Mouse (Mus musculus) liver, embryonic 16.5 days (tissue): ENCODE data around the gene Avp. TPM values are rescaled to one million over a fixed set of nuclear protein-coding genes. Genes with fewer than 3 reads are reported as not detected.

Experiments
- ATAC-seq: fragments of 200-750 bp; cut with Nextera tagmentation; 2 replicates; pipeline ENCODE4 v1.8.0; 2017; ENCODE audit warnings: low read depth, mild to moderate bottlenecking, moderate number of reproducible peaks, moderate library complexity
- H3K27ac ChIP-seq: fragments of 300-500 bp; sonication (generic); 2 replicates; pipeline ENCODE4 v1.5.1; 2014; ENCODE audit warnings: mild to moderate bottlenecking, low read length
- H3K27me3 ChIP-seq: fragments of 300-500 bp; sonication (generic); 2 replicates; pipeline ENCODE4 v1.6.1; 2014; ENCODE audit warnings: low read depth, low read length, mixed read lengths; ENCODE audit not compliant: control insufficient read depth, insufficient read depth
- H3K36me3 ChIP-seq: fragments of 300-500 bp; sonication (generic); 2 replicates; pipeline ENCODE4 v1.6.1; 2014; ENCODE audit warnings: mild to moderate bottlenecking; ENCODE audit not compliant: control insufficient read depth, insufficient read depth
- H3K4me1 ChIP-seq: fragments of 300-500 bp; sonication (generic); 2 replicates; pipeline ENCODE4 v1.6.1; 2014; ENCODE audit warnings: low read depth, low read length, mixed read lengths; ENCODE audit not compliant: control insufficient read depth
- H3K4me2 ChIP-seq: fragments of 300-500 bp; sonication (generic); 2 replicates; pipeline ENCODE4 v1.6.1; 2014; ENCODE audit warnings: low read depth, low read length, mixed read lengths
- H3K4me3 ChIP-seq: fragments of 300-500 bp; sonication (generic); 2 replicates; pipeline ENCODE4 v1.5.1; 2014; ENCODE audit warnings: low read depth, mild to moderate bottlenecking, low read length
- H3K9ac ChIP-seq: fragments of 300-500 bp; sonication (generic); 2 replicates; pipeline ENCODE4 v1.6.1; 2014; ENCODE audit warnings: low read depth, low read length
- H3K9me3 ChIP-seq: fragments of 300-500 bp; sonication (generic); replicated peaks from 2 replicates; pipeline ENCODE4 v1.6.1; 2016; ENCODE audit warnings: low read length; ENCODE audit not compliant: control insufficient read depth
- WGBS: fragments of 180-500 bp; shearing (Covaris S2); extraction: QIAGEN DNeasy Blood & Tissue Kit; methylation state at CpG from one replicate; pipeline ENCODE4 v1.1.7; 2014; ENCODE audit not compliant: insufficient replicate concordance; 5-methylcytosine and 5-hydroxymethylcytosine counted together
- polyA plus RNA-seq: library from polyadenylated mRNA; unstranded; fragments of >200 nt; fragmentation: Nextera tagmentation; extraction: Ambion mirVana; gene quantifications from 2 replicates; pipeline ENCODE4 v1.2.1, GENCODE M21; 2015

Avp gene
- polyA plus RNA-seq, 1 experiment from 2014 or later: not detected

- Histone ChIP-seq H3K9me3 (no peaks in the 10 kb centered on the region), H3K27ac (peak overlapping the region; percentile 39; the same call in 1 of the 2 replicates), H3K9ac (peak overlapping the region; percentile 89), H3K4me2 (peak overlapping the region; percentile 84), H3K36me3 (0 out of 2 replicates have a peak, but pooled peaks cover 8% of the 10 kb centered on the region), H3K4me3 (peak overlapping the region; percentile 87), H3K4me1 (peaks cover 16% of the 10 kb centered on the region), H3K27me3 (no peaks in the 10 kb centered on the region)
- ATAC-seq: peak; percentile 10; the same call in 1 of the 2 replicates
- under 1% methylated on average over 23 of the region's 23 CpGs for whole genome bisulfite sequencing
Observed at GRCm38 (mm10) chr2:130564063-130564462, 18.3 kb downstream of the Avp start.

- 0% methylated on average over 61 of the region's 61 CpGs for WGBS
- peak within 1 kb of the TSS; percentile 87 for H3K4me3 ChIP-seq
- peak within 1 kb of the TSS; percentile 61 for H3K27ac ChIP-seq
- H3K27me3 ChIP-seq: no peaks in the 10 kb centered on the region
- ATAC-seq: peak; percentile 99
- H3K9me3 ChIP-seq: no peaks in the 10 kb centered on the region
- 0 out of 2 replicates have a peak, but pooled peaks cover 8% of the 10 kb centered on the region for H3K36me3 ChIP-seq
- peaks cover 16% of the 10 kb centered on the region for H3K4me1 ChIP-seq
- H3K4me2 ChIP-seq: peak within 1 kb of the TSS; percentile 84
- H3K9ac ChIP-seq: peak within 1 kb of the TSS; percentile 89
Observed at GRCm38 (mm10) chr2:130563212-130564055, 18.9 kb downstream of the Avp start, which contains the start of gene Mrps26. TSS of gene Mrps26 (plus strand) at chr2:130563742.

- Histone ChIP-seq H3K4me1 (peaks cover 4% of the 10 kb centered on the region), H3K36me3 (peaks cover 7% of the 10 kb centered on the region), H3K9me3 (no peaks in the 10 kb centered on the region), H3K4me3 (no peak overlapping the region), H3K27ac (no peak overlapping the region), H3K27me3 (no peaks in the 10 kb centered on the region), H3K9ac (no peak overlapping the region), H3K4me2 (no peak overlapping the region)
- ATAC-seq: no peak
- 54% methylated on average over 2 of the region's 2 CpGs for WGBS
Observed at GRCm38 (mm10) chr2:130558015-130558414, 24.3 kb downstream of the Avp start.

GRCm38 (mm10) chr2:130557462-130557861 is 24.9 kb downstream of the Avp start:
- Histone ChIP-seq H3K4me2 (no peak overlapping the region), H3K9me3 (no peaks in the 10 kb centered on the region), H3K36me3 (peaks cover 7% of the 10 kb centered on the region), H3K4me1 (no peaks in the 10 kb centered on the region), H3K9ac (no peak overlapping the region), H3K27me3 (no peaks in the 10 kb centered on the region), H3K4me3 (no peak overlapping the region), H3K27ac (no peak overlapping the region)
- WGBS: 87% methylated on average over 2 of the region's 2 CpGs
- no peak for ATAC-seq

- WGBS: 65% methylated on average over 1 of the region's 1 CpGs
- Histone ChIP-seq H3K27me3 (no peaks in the 10 kb centered on the region), H3K9me3 (no peaks in the 10 kb centered on the region), H3K4me3 (no peak overlapping the region), H3K4me1 (no peaks in the 10 kb centered on the region), H3K27ac (no peak overlapping the region), H3K4me2 (no peak overlapping the region), H3K36me3 (peaks cover 10% of the 10 kb centered on the region), H3K9ac (no peak overlapping the region)
- ATAC-seq: no peak
Observed at GRCm38 (mm10) chr2:130556292-130556691, 26.1 kb downstream of the Avp start.

GRCm38 (mm10) chr2:130554841-130555240 is 27.5 kb downstream of the Avp start:
- no peak overlapping the region for H3K9ac ChIP-seq
- H3K27ac ChIP-seq: no peak overlapping the region
- no peaks in the 10 kb centered on the region for H3K9me3 ChIP-seq
- no peaks in the 10 kb centered on the region for H3K4me1 ChIP-seq
- no peak overlapping the region for H3K4me3 ChIP-seq
- WGBS: 73% methylated on average over 7 of the region's 7 CpGs
- no peak for ATAC-seq
- peaks cover 10% of the 10 kb centered on the region for H3K36me3 ChIP-seq
- no peaks in the 10 kb centered on the region for H3K27me3 ChIP-seq
- no peak overlapping the region for H3K4me2 ChIP-seq

- WGBS: 49% methylated on average over 8 of the region's 8 CpGs
- H3K9ac ChIP-seq: no peak overlapping the region
- peaks cover 30% of the 10 kb centered on the region for H3K36me3 ChIP-seq
- H3K9me3 ChIP-seq: no peaks in the 10 kb centered on the region
- peak; percentile 82 for ATAC-seq
- no peak overlapping the region for H3K27ac ChIP-seq
- H3K27me3 ChIP-seq: no peaks in the 10 kb centered on the region
- H3K4me2 ChIP-seq: no peak overlapping the region
- H3K4me3 ChIP-seq: no peak overlapping the region
- no peaks in the 10 kb centered on the region; the same call in 1 of the 2 replicates for H3K4me1 ChIP-seq
Observed at GRCm38 (mm10) chr2:130546957-130547356, 35.4 kb downstream of the Avp start.

- no peaks in the 10 kb centered on the region for H3K27me3 ChIP-seq
- no peak overlapping the region for H3K9ac ChIP-seq
- no peak overlapping the region for H3K4me2 ChIP-seq
- 62% methylated on average over 9 of the region's 9 CpGs for WGBS
- peaks cover 33% of the 10 kb centered on the region for H3K36me3 ChIP-seq
- no peak overlapping the region for H3K27ac ChIP-seq
- no peaks in the 10 kb centered on the region for H3K9me3 ChIP-seq
- no peak for ATAC-seq
- H3K4me3 ChIP-seq: no peak overlapping the region
- H3K4me1 ChIP-seq: no peaks in the 10 kb centered on the region
Observed at GRCm38 (mm10) chr2:130540266-130540665, 42.1 kb downstream of the Avp start.

GRCm38 (mm10) chr2:130538876-130539546 is 43.3 kb downstream of the Avp start:
- H3K27me3 ChIP-seq: no peaks in the 10 kb centered on the region
- no peaks in the 10 kb centered on the region for H3K9me3 ChIP-seq
- H3K36me3 ChIP-seq: peaks cover 21% of the 10 kb centered on the region
- no peak overlapping the region for H3K27ac ChIP-seq
- WGBS: 50% methylated on average over 8 of the region's 8 CpGs
- ATAC-seq: no peak
- no peaks in the 10 kb centered on the region for H3K4me1 ChIP-seq
- H3K4me3 ChIP-seq: no peak overlapping the region
- no peak overlapping the region for H3K4me2 ChIP-seq
- H3K9ac ChIP-seq: no peak overlapping the region
